Mouse (Mus musculus) thymus, postnatal 4 days (tissue): Measurements from ENCODE around the gene Actr3.

Source experiments
- DNase-seq: peaks from one replicate; pipeline ENCODE4 v3.0.0; 2021

The Actr3 gene

GRCm38 (mm10) chr1:125435369-125436135, at the start of gene Actr3:
Gene Actr3, minus strand, starts transcription at chr1:125435727.
- peak; percentile 99 for DNase-seq

GRCm38 (mm10) chr1:125482459-125483287, 47.1 kb upstream of the Actr3 start:
- no peak for DNase-seq

DNA sequence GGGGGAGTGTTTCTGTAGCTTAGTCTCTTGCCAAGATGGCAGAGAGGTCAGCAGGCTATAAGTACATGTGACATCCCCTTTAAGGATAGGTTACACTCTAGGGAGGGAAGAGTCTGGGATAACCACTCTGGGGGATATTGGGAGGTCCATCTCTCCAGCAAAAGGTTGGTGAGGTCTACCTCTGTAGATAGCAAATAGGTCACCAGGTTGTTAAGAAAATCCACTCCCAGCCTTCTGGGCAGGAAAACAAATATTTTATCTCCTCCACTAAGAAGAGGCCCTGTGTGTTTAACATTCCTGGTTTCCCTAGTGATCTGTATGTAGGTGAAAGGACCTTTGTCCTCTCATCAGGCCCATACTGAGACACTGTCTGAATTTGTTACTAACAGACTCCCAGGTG, 46.3 kb upstream of the Actr3 start:
- no peak for DNase-seq

DNA sequence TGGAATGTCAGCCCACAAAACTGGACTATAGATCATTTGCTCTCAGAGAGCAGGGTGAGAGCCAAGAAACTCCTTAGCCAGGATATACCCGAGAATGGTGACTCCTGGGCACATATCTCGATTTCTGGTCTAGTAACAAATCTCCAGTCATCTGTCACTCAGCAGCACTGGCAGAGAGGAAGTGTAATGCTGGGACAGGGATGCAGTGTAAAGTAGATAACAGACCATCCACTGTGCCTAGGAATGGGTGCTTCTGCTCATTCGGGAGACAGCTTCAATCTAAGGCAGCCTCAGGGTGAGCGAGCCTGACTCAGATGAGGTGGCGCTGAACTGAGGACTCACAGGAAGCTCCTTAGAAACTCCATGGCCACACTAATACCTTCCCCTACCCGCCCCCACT, 43.1 kb upstream of the Actr3 start:
- DNase-seq, result no peak

- no peak for DNase-seq
Measured at GRCm38 (mm10) chr1:125475961-125476682, 40.6 kb upstream of the Actr3 start.

- DNase-seq, result no peak
Measured at GRCm38 (mm10) chr1:125473866-125474265, 38.3 kb upstream of the Actr3 start.

GRCm38 (mm10) chr1:125473126-125473666, 37.7 kb upstream of the Actr3 start:
- no peak for DNase-seq

DNA sequence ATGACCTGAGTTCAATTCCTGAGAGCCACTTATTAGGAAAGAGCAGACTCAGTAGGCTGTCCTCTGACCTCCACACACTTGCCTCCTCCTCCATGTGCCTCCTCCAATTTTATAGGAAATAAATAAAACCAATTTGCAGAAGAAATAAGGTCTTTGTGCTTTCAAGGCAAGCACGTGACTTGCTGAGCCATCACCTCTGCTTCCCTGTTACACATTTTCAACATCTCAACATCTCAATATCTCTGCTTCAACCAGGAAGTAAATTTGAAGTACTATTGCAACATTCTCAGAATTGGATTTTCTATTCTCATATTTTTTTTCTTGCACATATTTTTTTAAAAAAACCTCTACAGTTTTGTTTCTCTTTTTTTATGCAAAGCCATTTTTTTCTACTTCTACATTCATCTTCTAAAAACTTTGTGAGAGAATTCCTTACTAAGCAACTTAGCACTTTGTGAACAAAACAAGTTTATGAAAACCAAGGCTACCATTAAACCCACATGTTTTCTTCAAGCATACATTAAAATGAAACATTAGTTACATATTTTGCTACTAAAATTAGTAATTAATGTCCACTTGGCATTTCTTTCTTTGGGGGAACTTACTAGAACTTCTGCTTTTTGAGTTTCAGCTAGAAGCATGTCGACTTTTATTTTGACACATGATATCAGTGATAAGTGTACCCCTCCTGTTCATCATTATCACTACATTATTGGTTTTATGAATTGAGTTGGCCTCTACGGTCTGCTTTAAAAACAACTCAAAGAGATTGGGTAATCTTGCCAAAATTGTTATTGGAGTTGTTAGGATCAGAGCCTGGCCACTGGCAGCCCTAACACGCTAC, 35.5 kb upstream of the Actr3 start:
- no peak for DNase-seq

DNA sequence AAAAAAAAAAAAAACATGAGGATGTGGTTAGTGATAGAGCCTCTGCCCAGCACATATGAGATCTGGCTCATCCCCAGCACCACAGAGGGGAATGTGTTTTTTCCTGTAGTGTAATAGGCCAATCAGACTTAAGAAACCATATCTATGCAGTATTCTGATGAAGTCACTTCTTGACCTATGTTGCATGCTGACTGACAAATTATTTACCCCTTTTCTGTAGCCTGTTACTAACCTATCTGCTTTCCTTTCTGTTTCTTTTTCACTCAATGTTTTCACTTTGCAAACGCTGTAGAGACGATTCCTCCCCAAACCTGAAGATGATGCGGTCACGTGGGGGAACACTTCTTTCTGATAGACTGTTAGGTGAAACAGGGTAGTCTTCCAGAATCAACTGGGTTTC, 32.4 kb upstream of the Actr3 start:
- no peak for DNase-seq

GRCm38 (mm10) chr1:125466621-125467257, 31.2 kb upstream of the Actr3 start:
- DNase-seq, result peak; percentile 38

DNA sequence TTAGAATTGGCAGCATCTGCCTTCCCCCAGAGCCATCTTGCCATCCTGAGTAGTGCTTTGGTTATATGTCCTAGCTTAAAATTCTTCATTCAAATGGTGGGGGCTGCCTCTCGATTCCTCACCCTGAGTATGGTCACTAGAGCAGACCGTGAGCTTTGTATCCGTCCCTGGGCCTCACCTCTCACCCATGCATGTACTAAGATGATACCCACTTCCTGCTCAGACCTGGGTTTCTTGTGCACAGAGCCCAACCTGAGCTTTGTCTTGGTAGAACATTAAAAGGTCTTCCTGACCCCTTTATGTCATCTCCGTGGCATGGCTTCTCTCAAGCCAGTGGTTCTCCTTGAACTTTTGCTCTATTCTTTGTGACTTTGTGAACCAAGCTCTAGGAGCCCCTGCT, 28.5 kb upstream of the Actr3 start:
- no peak for DNase-seq

DNA sequence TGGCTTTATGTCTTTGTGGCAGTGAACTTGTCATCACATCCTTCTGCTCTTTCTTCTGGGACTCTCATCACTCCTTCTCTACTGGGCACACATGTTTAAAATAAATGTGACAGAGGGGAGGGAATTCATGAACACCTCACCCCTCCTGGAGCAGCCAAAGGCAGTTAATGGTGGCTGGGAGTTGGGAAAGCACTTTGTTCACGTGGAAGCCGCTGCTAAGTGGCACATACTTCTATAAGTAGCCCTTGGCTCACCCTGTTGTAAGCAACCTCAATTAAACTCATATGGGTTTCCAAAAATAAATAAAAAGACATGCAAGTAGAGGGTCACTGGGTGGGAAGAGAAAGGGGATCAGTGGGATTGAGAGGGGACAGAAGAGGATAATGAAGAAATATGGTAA, 27.8 kb upstream of the Actr3 start:
- no peak for DNase-seq

GRCm38 (mm10) chr1:125462917-125463316, 27.4 kb upstream of the Actr3 start:
- DNase-seq, result no peak

- DNase-seq, result no peak
Measured at GRCm38 (mm10) chr1:125458531-125458930, 23.0 kb upstream of the Actr3 start.

- DNase-seq, result no peak
Measured at GRCm38 (mm10) chr1:125455128-125455527, 19.6 kb upstream of the Actr3 start.

- DNase-seq, result no peak
Measured at GRCm38 (mm10) chr1:125450282-125451000, 14.9 kb upstream of the Actr3 start.

DNA sequence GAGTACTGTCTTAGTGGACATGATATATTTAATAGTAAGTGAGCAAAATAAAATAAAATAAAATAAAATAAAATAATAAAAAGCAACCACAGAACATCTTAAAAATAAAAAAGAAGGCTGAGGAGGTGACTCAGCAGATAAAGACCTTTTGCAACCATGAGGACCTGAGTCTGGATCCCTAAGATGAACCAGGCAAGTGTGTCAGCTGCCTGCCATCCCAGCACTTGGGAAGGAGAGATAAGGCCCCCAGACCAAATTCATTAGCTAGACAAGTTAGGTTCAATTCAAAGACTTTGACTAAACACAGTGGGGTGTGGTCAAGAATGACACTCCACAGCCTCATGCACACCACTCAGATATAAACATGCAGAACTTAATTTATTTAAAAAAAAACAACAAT, 12.4 kb upstream of the Actr3 start:
- no peak for DNase-seq

- peak; percentile 34 for DNase-seq
Measured at GRCm38 (mm10) chr1:125441679-125442078, 6.2 kb upstream of the Actr3 start.

DNA sequence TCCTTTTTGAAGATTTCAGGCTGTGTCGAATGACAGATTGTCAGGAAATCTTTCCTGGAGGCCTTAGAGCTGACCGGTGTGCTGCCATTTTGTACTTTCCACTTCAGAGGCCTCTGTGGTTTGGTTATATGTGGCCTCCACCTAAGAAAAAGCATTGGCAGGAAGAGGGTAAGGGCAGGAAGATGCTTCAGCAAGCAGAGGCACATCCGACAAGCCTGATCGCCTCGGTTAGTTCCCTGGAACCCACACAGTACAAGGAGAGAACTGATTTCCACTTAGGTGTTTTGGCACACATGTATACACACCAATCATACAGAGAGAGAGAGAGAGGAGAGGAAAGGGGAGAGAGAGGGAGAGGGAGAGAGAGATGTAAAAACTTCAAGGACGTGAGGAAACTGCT, 5.7 kb upstream of the Actr3 start:
- peak; percentile 32 for DNase-seq

GRCm38 (mm10) chr1:125439556-125439955, 4.0 kb upstream of the Actr3 start:
- DNase-seq, result no peak

- no peak for DNase-seq
Measured at GRCm38 (mm10) chr1:125438826-125439225, 3.3 kb upstream of the Actr3 start.
